Mouse (Mus musculus) v-Abl transformed pro-B cells (cell line): ENCODE data around the gene Gjb6.

Source experiments
- in situ Hi-C, 2 experiments: fragments of 400-800 bp; cut with MboI; formaldehyde crosslinking; loops; one replicate each; pipeline ENCODE4 v1.15.1; 2025; ENCODE audit not compliant: unreplicated experiment in 2 of 2

Gene Gjb6

DNA sequence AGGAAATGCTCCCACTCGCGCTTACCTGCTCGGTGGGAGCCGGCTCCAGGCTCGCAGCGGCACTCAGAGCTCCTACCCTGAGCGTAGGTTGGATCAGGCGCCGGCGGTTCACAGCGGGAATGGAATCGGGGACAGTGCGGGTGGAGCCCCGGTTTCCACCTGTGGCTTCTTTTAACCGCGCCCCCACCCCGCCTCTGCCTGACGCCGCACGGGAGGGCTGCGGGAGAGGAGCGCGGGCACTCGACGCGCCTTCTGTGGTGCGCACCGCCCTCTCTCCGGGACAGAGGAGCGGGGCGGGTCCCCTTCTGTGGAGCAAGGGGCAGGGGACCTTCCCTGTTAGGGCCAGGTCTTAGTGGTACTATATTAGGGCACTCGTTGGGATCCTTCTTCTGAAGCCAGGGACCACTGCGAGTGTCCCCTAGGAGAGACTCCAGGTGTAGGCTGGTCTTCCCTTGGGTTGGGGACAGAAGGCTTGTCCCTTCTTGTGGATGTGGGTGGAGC lies at the start of gene Gjb6:
Gene Gjb6, minus strand, starts transcription at position 451 of the 501 bp plus-strand sequence.
- in situ Hi-C loops: no loop called here

GRCm38 (mm10) chr14:57165493-57165892 lies 32.1 kb upstream of the Gjb6 start:
- in situ Hi-C loops: no loop called here

DNA sequence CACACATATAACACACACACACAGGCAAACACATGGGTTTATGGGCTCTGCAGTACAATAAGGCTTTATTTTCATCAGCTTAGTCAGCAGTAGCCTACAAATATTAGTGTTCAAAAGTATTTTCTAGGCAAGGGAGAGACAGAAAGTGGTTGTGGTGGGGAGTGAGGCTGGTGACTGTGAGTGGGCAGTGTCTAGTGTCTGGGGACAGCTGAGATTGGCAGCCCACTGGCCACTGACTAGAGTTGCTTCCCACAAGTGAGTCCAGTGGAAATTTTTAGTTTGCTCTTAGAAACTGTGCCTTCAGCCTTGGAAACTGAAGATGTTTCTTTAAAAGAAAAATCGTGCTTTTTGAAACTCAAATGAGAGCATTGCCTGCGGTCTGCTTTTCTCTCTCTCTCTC lies 28.4 kb upstream of the Gjb6 start:
- in situ Hi-C loops: no loop called here

DNA sequence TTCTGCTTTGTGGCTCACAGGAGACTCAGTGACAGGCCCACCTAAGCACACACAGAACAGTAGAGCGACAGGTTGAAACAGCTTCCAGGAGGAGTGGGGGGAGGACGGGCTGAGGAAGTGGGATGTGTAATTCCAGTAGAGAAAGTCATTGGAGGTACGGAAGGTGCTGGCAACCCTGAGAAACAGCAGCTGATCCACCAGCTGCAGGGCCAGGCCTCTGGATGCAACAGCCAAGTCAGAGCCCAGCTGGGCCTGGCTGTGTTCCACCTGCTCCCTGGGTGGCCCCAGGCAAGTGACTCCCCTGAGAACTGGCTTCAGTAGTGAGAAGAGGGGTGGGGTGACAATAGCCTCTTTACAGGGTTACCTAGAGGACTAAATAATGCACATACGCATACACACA lies 27.8 kb upstream of the Gjb6 start:
- in situ Hi-C loops: no loop called here

DNA sequence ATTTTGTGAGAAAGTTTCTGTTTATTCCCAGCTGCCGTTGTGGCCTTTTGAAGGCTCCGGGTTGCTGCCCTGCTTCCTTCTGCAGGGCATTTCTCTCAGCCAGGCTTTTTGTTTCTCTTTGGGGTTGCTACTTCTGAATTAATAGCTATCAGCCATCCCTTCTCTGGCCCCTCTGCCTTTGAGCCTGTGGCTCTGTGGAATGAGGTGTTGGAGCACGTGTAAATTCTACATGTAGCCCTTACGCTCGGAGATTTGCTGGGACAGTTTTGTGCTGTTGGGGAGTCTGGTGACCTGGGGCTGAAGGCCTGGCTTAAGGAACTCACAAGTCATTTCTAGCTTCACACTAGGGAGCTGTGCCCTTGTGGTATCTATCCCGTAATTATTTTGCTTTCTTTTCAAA lies 21.5 kb upstream of the Gjb6 start:
- in situ Hi-C loops: no loop called here

- in situ Hi-C loops: no loop called here
Measured at GRCm38 (mm10) chr14:57145741-57146140, 12.3 kb upstream of the Gjb6 start.

GRCm38 (mm10) chr14:57135265-57135664 lies 1.9 kb upstream of the Gjb6 start:
- in situ Hi-C loops: no loop called here

GRCm38 (mm10) chr14:57127383-57127782 lies 6.0 kb downstream of the Gjb6 start:
- in situ Hi-C loops: no loop called here

DNA sequence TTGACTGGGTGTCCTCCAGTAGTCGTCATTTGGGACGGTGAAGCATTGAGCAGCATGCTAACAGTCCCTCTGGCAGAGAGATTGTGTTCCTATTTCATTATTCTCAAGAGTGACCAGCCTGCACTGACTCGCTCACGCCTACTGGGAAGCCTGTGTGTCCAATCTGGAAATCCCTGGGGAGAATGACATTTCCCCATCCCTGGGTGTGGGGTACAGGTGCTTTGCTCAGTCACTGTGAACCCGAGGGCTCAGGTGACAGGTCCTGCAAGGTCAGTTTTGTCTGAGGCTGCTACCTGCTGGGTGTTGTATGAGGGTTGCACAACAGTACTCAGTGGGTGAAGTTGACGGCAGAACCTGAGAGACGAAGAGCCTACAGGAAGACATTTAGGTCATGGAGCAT lies 11.1 kb downstream of the Gjb6 start:
- in situ Hi-C loops: loop anchor here in 1 of 2 experiments (25.0 kb wide), 1 partner anchor 515 kb away; no protein-coding TSS in a partner anchor

DNA sequence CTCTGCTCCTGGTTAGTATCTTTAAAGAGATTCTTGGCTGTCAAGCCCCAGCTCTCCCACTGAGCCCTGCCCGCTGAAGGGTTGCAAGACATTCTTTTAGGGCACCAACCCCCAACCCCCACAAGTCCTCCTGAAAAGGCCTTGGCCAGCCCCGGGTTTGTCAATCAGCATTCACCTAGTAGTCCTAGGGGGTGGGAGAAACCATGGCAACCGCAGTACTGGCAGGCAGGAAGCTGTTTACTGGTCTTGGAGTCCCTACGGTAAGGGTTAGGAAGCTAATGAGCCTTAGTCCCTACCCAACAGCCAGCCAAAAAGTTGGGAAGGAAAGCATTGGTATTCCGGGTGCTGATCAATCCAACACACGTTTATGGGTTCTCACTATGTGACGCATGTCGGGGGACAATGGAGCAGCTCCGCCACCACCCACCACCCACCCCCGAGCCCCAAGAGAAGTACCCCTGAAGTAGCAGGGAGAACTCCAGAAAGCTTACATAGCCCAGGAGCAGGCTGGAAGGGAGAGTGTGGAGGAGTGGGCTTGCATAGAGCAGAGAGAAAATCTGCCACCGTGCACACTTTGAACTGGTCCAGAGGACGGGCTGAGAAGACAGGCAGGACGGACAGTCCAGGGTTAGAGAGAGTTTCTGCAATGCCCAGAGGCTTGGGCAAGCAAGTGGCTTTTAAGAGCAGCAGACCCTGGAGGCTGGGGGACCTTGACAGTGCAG lies 17.4 kb downstream of the Gjb6 start, which contains the start of gene Gm4491:
Gene Gm4491, minus strand, starts transcription at position 61 of the 722 bp plus-strand sequence.
- in situ Hi-C loops: loop anchor here (10.0 to 25.0 kb wide), 3 partner anchors 289 to 529 kb away; no protein-coding TSS in a partner anchor

GRCm38 (mm10) chr14:57109194-57109593 lies 24.2 kb downstream of the Gjb6 start:
- in situ Hi-C loops: loop anchor here in 1 of 2 experiments (25.0 kb wide), 1 partner anchor 528 kb away; no protein-coding TSS in a partner anchor

DNA sequence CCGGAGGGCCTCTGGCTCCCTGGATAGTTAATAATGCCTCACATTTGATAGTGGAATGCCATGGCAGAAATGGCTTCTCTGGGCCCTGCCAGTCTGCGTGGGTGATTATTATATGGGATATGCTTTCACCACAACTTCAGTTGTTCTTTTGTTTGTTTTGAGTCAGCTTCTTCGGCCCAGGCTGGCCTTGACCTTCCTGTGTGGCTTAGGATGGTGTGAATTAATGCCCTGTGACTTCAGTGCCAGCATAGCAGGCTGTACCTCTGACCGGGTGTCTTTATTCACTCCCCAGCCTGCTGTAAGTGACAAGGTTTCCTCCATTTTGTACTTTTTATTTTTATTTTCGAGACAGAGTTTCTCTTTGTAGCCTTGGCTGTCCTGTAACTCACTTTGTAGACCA lies 25.5 kb downstream of the Gjb6 start:
- in situ Hi-C loops: loop anchor here in 1 of 2 experiments (25.0 kb wide), 1 partner anchor 529 kb away; no protein-coding TSS in a partner anchor

DNA sequence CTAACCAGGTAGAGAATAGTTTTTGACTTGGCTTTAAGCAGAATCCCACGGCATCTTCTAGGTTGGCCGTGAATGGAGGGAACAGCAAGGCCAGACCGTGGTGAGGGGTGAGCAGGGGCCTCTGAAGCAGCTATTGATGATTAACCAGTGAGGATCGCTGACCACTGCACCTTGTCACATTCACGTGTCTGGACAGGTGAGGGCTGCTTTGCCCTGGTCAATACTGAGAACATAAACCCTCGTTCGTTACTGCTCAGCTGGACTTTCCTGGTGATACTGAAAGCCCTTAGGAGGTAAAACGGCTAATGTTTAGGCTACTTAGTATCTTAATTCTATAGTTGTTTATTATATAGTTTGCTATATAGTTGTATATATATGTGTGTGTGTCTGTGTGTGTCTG lies 26.3 kb downstream of the Gjb6 start:
- in situ Hi-C loops: loop anchor here in 1 of 2 experiments (25.0 kb wide), 1 partner anchor 530 kb away; no protein-coding TSS in a partner anchor

GRCm38 (mm10) chr14:57105721-57106120 lies 27.7 kb downstream of the Gjb6 start:
- in situ Hi-C loops: loop anchor here in 1 of 2 experiments (25.0 kb wide), 1 partner anchor 532 kb away; no protein-coding TSS in a partner anchor

GRCm38 (mm10) chr14:57105111-57105510 lies 28.3 kb downstream of the Gjb6 start:
- in situ Hi-C loops: loop anchor here in 1 of 2 experiments (25.0 kb wide), 1 partner anchor 532 kb away; no protein-coding TSS in a partner anchor

GRCm38 (mm10) chr14:57104106-57105023 lies 29.0 kb downstream of the Gjb6 start, which contains the start of gene Gjb2:
Gene Gjb2 (minus strand): TSS chr14:57104702.
- in situ Hi-C loops: loop anchor here in 1 of 2 experiments (25.0 kb wide), 1 partner anchor 533 kb away; no protein-coding TSS in a partner anchor

GRCm38 (mm10) chr14:57103711-57104105 lies 29.7 kb downstream of the Gjb6 start:
- in situ Hi-C loops: loop anchor here in 1 of 2 experiments (25.0 kb wide), 1 partner anchor 534 kb away; no protein-coding TSS in a partner anchor

DNA sequence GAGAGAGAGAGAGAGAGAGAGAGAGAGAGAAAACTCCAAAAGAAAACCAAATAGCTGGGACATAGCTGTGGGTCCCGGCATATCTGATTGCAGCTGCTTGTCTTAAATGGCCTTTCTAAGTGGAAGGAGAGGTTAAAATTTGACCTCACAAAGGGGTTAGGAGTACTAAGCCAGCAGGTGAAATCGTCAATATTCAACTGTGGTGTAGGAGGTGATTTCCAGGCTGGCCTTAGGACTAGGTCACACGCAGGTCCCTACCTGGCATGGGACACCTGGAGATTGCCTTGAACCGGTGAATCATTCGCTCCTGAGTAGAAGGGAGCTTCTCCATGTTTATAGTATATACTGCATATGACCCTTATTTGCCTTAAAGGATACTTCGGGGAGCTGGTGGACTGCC lies 30.3 kb downstream of the Gjb6 start:
- in situ Hi-C loops: loop anchor here in 1 of 2 experiments (25.0 kb wide), 1 partner anchor 534 kb away; no protein-coding TSS in a partner anchor

DNA sequence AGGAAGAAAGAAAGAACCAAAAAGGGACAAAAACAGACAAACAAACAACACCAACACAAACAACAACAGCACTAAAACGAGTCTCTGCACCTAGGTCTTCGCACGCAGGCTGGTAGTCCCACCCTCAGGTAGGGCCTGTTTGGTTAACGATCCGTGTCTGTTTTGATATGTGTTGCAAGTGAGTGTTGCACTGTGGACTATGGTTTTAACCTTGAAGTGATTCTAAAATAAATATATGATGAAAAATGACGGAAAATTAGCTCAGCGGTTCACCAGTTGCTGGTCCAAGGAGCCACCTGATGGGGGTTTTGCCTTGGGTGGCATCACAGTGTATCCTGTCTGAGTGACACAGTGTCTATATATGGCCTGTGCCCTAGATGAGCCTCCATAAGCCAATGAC lies 31.8 kb downstream of the Gjb6 start:
- in situ Hi-C loops: loop anchor here in 1 of 2 experiments (25.0 kb wide), 1 partner anchor 536 kb away; no protein-coding TSS in a partner anchor

DNA sequence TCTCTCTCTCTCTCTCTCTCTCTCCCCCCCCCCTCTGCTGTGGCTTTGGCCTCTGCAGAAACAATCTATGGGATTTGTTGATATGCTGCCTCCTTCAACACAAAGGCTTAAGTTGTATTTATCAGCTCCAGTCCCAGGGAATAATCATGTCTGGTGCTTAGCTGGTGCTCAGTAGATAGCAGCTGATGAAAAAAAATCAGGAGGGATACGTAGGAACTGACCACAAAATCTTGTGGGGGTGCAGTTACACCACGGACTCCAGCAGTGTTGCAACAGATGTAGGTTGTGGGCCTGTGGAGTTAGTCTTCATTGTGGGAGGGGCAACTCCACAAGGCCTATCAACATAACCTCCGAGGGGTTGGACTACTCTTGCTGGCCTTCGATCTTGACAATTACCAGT lies 37.6 kb downstream of the Gjb6 start:
- in situ Hi-C loops: no loop called here
